Mouse (Mus musculus) skeletal muscle tissue, adult 2 months (tissue): ENCODE data around the gene Six5.
"Not testable (repeated sequence)": the region's sequence is repeated elsewhere in the genome, so short reads cannot be mapped to it uniquely, and the experiment has no call there.

ENCODE experiments used
- DNase-seq: peaks from one replicate; pipeline ENCODE4 v3.0.0-alpha.2; 2012; ENCODE audit warnings: low read depth, low spot score

Gene Six5

GRCm38 (mm10) chr7:19094471-19094825 lies at the start of gene Six5:
Gene Six5, plus strand, starts transcription at chr7:19094594.
- no peak for DNase-seq

DNA sequence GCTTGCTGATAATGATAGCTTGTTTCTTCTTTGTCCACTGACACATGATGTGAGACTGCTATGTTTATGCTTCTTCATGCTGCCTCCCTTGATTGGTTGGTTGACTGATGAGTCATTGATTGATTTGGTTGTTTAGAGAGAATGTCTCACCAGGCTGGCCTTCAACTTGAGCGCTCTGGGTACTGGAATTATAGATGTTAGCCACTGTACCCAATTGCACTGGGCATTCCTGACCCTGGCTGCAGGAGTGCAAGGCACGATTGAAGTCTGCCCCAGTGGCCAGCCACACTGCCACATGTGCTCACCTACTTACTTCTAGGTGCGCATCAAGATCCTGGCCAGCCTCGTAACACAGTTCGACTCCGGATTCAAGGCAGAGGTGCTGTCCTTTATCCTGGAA lies 49.8 kb upstream of the Six5 start:
- DNase-seq = no peak

DNA sequence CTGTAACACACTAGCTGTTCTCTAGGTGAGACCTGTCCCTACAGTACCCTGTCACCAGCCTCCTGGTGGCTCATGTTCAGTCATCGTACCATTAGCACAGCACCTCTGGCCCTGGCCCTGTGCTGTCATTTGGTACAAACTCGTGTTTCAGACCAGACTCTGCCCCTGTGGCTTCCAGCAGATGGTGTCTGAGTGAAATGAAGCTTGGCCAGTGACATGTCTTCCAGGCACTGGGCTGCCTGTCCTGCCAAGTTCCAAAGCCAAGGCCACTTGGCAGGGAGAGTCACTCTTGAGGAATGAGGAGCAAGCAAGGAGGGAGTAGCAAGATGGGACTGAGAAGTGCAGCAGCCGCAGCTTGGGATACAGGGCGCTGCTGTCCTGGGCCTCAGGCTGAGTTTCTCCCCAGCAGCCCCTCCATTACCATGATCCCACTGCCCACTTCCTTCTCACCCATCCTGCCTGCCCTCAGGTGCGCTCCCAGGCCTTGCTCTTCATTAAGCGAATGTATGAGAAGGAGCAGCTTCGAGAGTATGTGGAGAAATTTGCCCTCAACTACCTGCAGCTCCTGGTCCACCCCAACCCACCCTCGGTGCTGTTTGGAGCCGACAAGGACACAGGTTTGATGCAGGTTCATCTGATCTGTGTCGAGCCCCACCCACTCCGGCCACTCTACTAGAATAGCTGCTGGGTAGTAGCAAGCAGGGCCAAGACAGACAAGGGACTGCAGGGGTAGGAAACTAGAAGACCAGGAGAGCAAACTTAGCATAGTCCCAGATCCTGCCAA lies 47.9 kb upstream of the Six5 start:
- peak; percentile 85 for DNase-seq

DNA sequence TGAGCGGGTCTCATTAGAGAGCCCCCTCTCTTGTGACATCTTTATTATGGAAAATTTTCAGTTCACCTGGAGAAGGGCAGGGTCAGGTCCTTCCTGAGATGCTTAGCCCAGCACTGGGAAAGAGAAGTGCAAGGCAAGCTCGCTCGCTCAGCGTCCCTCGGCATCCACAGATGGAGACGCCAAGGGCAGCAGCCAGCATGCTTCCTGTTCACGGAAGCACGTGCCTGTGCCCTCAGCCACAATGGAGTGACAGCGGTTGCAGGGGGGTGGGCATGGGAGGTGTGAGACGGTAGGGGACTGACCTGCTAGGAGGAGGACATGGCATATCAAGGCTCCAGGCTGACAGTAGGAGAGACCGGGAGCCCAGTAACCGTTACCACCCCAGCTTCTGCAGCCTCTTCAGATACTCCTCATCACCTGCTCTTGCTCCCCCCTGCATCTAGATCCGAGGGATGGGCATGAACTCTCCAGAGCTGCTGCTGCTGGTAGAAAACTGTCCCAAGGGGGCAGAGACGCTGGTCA lies 46.3 kb upstream of the Six5 start:
- no peak for DNase-seq

DNA sequence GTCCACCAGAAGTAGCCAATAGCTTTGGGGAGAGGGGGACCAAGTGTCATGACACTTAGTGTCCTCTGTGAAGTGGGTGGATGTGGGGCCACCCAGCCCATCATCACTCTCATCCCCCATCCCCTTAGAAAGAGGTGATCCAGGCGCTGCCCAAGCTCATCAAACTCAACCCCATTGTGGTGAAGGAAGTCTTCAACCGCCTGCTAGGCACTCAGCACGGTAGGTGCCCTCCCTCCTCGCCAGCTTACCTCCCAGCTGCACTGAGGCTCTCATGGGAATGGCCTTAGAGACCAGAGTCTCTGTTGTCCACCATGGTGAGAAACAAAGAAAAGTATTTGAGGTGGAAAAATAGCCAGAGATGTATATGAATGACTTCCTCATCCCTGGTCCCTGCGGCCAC lies 45.1 kb upstream of the Six5 start:
- no peak for DNase-seq

GRCm38 (mm10) chr7:19050172-19050571 lies 44.2 kb upstream of the Six5 start:
- DNase-seq = no peak

DNA sequence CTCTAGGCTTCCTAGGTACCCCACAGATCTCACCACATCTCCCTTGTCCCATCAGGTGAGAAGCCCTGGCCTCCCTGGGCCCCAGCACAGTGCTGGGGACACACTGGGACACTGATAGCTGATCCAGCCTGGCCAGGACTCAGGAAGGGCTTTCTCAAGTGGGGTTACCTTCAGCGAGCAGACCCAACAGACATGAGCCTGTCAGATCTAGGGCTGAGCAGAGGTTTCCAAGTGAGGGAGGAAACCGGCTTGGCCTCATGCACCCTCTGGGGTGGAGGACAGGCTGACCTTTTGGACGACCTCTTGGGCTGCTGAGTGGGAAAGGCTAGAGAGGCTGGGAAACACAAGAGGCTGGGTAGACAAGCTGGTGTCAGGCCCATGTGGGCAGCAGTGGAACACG lies 43.2 kb upstream of the Six5 start:
- no peak for DNase-seq

DNA sequence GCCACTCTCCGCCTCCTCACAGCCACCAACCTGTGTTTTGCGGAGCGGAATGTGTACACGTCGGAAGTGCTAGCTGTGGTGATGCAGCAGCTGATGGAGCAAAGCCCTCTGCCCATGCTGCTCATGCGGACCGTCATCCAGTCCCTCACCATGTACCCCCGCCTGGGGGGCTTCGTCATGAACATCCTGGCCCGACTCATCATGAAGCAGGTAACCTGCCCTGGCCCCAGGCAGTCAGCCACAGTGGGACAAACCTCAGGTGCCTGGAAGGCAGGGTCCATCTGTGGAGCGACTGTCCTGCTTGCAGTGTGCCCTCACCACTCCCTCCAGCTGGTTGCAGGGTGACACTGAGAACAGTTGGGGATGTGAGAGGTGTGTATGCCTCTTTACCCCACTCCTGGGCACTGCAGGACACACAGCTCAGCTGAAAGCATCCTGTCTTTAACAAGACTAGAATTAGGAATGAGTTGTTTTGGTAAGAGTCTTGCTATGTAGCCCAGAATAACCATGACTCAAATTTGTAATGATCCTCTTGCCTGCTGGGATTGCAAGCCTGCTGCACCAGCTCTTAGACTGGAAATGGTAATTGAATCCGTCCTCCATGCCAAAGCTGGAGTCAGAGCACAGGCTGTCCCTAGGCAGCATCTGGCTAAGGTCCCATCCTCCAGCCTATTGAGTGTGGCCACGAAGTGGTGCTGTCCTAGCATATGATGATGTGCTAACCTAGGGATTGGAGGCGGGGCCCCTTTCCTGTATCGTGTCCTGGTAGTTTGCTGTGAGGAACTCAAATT lies 41.9 kb upstream of the Six5 start:
- DNase-seq = peak; percentile 86

- no peak for DNase-seq
These were observed 41.3 kb upstream of the Six5 start for GRCm38 (mm10) chr7:19053136-19053532.

GRCm38 (mm10) chr7:19054047-19054776 lies 40.2 kb upstream of the Six5 start, which contains the start of gene Rsph6a:
Gene Rsph6a, plus strand, starts transcription at chr7:19054690.
- DNase-seq = no peak

- no peak for DNase-seq
These were observed 39.7 kb upstream of the Six5 start for GRCm38 (mm10) chr7:19054777-19055076.

- DNase-seq = no peak
These were observed 39.3 kb upstream of the Six5 start for GRCm38 (mm10) chr7:19055108-19055507.

DNA sequence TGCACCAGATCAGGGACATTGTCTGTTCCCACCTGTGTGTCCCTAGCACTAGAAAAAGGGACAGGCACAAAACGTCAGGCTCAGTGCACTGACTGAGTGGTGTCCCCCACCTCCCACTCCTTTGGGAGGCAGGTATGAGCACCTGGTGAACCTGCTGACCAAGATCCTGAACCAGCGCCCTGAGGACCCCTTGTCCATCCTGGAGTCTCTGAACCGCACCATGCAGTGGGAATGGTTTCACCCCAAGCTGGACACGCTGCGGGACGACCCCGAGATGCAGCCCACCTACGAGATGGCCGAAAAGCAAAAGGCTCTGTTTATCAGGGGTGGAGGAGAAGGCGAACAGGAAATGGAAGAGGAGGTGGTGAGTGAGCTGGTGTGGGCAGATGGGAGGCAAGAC lies 37.0 kb upstream of the Six5 start:
- no peak for DNase-seq

- no peak for DNase-seq
These were observed 28.5 kb upstream of the Six5 start for GRCm38 (mm10) chr7:19065896-19066295.

DNA sequence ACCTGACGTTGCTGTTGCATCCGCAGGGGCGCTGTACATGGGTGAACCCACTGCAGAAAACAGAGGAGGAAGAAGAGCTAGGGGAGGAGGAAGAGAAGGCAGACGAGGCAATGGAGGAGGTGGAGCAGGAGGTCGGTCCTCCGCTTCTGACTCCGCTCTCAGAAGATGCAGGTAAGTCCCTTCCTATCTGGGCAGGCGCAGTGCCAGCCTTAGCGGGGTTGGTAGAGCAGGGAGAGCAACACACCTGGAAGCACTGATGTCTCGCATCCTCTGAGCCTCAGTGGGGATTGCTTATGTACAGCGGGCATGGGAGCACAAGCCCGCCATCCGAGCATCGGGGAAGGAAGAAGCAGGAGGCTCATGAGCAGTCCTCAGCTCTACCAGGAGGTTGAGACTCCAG lies 27.3 kb upstream of the Six5 start:
- no peak for DNase-seq

- DNase-seq = no peak
These were observed 26.5 kb upstream of the Six5 start for GRCm38 (mm10) chr7:19067935-19068334.

- DNase-seq = peak; percentile 57
These were observed 25.7 kb upstream of the Six5 start for GRCm38 (mm10) chr7:19068707-19069106.

GRCm38 (mm10) chr7:19069500-19069899 lies 24.9 kb upstream of the Six5 start:
- no peak for DNase-seq

GRCm38 (mm10) chr7:19071024-19071423 lies 23.4 kb upstream of the Six5 start:
- DNase-seq = not testable (repeated sequence)

GRCm38 (mm10) chr7:19073504-19073903 lies 20.9 kb upstream of the Six5 start:
- no peak for DNase-seq

GRCm38 (mm10) chr7:19074494-19074893 lies 19.9 kb upstream of the Six5 start:
- DNase-seq = no peak

DNA sequence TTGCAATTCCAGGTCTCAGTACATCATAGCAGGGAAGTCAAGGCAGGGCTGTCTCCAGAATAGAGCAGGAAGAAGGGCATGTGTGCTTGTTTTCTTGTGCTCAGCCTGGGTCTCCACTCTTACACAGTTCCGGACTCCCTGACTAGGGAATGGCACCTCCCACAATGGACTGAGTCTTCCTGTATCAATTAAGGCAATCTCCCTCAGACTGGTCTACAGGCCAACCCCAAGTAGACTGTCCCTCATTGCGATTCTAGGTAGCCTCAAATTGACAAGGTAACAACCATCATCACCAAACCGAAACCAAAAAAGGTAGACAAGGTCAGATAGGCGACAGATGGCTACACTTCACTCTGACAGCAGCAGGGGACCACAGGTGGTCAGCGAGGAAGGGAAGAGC lies 19.2 kb upstream of the Six5 start:
- no peak for DNase-seq
